Mouse (Mus musculus) spleen, adult 2 months (tissue): ENCODE results near the gene Ap5z1.

Experiments used
- CTCF ChIP-seq: fragments of 200-500 bp; IDR thresholded peaks from 2 replicates; pipeline ENCODE4 v1.5.1; 2011; ENCODE audit warnings: mild to moderate bottlenecking, inconsistent platforms; ENCODE audit not compliant: insufficient read depth, insufficient read length, insufficient replicate concordance; ENCODE audit errors: extremely low read depth
- POLR2A ChIP-seq: fragments of 200-500 bp; IDR thresholded peaks from 2 replicates; pipeline ENCODE4 v1.6.1; 2011; ENCODE audit warnings: low read depth, low read length, inconsistent platforms

- no peak for TF ChIP-seq CTCF
- TF ChIP-seq POLR2A, result no peak
Observed at GRCm38 (mm10) chr5:142486654-142487053, 22.9 kb downstream of the Ap5z1 start.
